Mouse (Mus musculus) forebrain, embryonic 16.5 days (tissue): Measurements from ENCODE around the gene Ubash3b. TPM values are rescaled to one million over a fixed set of nuclear protein-coding genes. Genes with fewer than 3 reads are reported as not detected.

Experiments
- ATAC-seq: fragments of 200-750 bp; cut with Nextera tagmentation; 2 replicates; pipeline ENCODE4 v1.8.0; 2017; ENCODE audit warnings: mild to moderate bottlenecking, moderate library complexity
- H3K27ac ChIP-seq: fragments of 300-500 bp; sonication (generic); 2 replicates; pipeline ENCODE4 v1.5.1; 2014; ENCODE audit warnings: low read length, control low read depth
- H3K27me3 ChIP-seq: fragments of 300-500 bp; sonication (generic); replicated peaks from 2 replicates; pipeline ENCODE4 v1.6.1; 2014; ENCODE audit warnings: low read length; ENCODE audit not compliant: control insufficient read depth, insufficient read depth
- H3K36me3 ChIP-seq: fragments of 300-500 bp; sonication (generic); 2 replicates; pipeline ENCODE4 v1.6.1; 2014; ENCODE audit not compliant: control insufficient read depth, insufficient read depth
- H3K4me1 ChIP-seq: fragments of 300-500 bp; sonication (generic); replicated peaks from 2 replicates; pipeline ENCODE4 v1.6.1; 2014; ENCODE audit warnings: low read length; ENCODE audit not compliant: control insufficient read depth, insufficient read depth
- H3K4me2 ChIP-seq: fragments of 300-500 bp; sonication (generic); 2 replicates; pipeline ENCODE4 v1.6.1; 2014; ENCODE audit warnings: mild to moderate bottlenecking, low read length, control low read depth
- H3K4me3 ChIP-seq: fragments of 300-500 bp; sonication (generic); replicated peaks from 2 replicates; pipeline ENCODE4 v1.5.1; 2014; ENCODE audit warnings: mild to moderate bottlenecking, low read length, control low read depth
- H3K9ac ChIP-seq: fragments of 300-500 bp; sonication (generic); replicated peaks from 2 replicates; pipeline ENCODE4 v1.6.1; 2014; ENCODE audit warnings: low read depth, low read length, control low read depth
- H3K9me3 ChIP-seq: fragments of 300-500 bp; sonication (generic); 2 replicates; pipeline ENCODE4 v1.6.1; 2016; ENCODE audit warnings: low read length; ENCODE audit not compliant: control insufficient read depth
- WGBS: fragments of 180-500 bp; shearing (Covaris S2); extraction: QIAGEN DNeasy Blood & Tissue Kit; methylation state at CpG from one replicate; pipeline ENCODE4 v1.1.7; 2014; 5-methylcytosine and 5-hydroxymethylcytosine counted together
- polyA plus RNA-seq: library from polyadenylated mRNA; unstranded; fragments of >200 nt; fragmentation: Nextera tagmentation; extraction: Ambion mirVana; gene quantifications from 2 replicates; pipeline ENCODE4 v1.2.1, GENCODE M21; 2015

The Ubash3b gene
- polyA plus RNA-seq, 1 experiment from 2014 or later = 14.7 TPM

DNA sequence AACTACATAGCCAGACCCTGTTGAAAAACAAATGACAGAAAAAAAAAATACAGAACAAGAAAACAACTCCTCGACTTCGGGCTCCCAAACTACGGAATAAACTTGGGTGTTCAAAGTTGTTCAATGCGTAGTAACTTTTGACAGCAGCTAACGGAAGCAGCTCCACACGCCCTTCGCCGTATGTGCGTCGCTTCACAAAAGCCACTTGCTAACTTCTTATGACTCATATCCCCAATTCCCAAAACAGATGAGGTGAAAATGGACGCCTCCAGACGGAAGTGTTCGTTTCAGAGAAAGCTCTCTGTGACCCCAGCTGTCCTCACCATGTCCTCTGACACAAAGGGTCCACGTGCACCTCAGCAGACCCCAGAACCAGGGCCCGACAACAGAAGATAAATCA, 17.7 kb downstream of the Ubash3b start:
- Histone ChIP-seq H3K4me3 (no peak overlapping the region), H3K27me3 (no peaks in the 10 kb centered on the region), H3K9ac (no peak overlapping the region), H3K4me1 (peaks cover 17% of the 10 kb centered on the region), H3K27ac (no peak overlapping the region), H3K4me2 (no peak overlapping the region), H3K36me3 (no peaks in the 10 kb centered on the region), H3K9me3 (no peaks in the 10 kb centered on the region)
- ATAC-seq = no peak
- WGBS = 94% methylated on average over 15 of the region's 15 CpGs

DNA sequence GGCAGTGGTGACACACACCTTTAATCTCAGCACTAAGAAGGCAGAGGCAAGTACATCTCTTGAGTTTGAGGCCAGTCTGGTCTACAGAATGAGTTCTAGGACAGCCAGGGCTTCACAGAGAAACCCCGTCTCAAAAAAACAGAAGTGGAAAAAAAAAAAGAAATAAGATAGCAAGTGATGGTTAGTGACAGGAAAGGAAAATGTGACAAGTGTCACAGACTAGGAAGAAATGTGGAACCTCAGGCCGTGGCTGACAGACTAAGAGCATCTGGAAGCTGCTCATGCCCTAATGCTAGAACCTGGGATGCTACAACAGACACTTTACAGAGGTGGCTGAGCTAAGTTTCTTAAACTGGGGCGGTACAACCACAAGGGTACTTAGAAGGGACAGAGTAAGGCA, 18.4 kb downstream of the Ubash3b start:
- no peak for ATAC-seq
- Histone ChIP-seq H3K9ac (no peak overlapping the region), H3K4me2 (no peak overlapping the region), H3K27me3 (no peaks in the 10 kb centered on the region), H3K27ac (no peak overlapping the region), H3K4me1 (peaks cover 12% of the 10 kb centered on the region), H3K9me3 (no peaks in the 10 kb centered on the region), H3K4me3 (no peak overlapping the region), H3K36me3 (no peaks in the 10 kb centered on the region)
- 91% methylated on average over 3 of the region's 3 CpGs for WGBS

DNA sequence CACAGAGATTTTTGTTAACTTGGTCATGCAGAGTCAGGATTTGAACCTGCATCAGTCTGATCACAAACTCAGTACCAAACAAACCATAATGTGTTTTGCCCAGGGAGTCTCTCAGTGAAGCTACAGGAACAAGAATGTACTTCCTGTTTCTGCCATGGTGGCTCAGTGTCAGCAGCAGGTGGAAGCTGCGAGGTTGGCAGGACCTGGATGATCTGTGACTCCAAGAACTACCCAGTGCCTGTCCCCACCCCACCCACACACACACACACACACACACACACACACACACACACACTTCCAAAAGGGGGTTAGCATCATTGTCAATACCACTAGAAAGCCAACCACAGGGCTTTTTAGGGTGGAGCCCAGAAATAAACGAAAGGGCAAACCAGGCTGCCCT, 20.5 kb downstream of the Ubash3b start:
- Histone ChIP-seq H3K27ac (no peak overlapping the region), H3K9ac (no peak overlapping the region), H3K36me3 (no peaks in the 10 kb centered on the region), H3K9me3 (no peaks in the 10 kb centered on the region), H3K4me1 (peaks cover 4% of the 10 kb centered on the region; the same call in 1 of the 2 replicates), H3K27me3 (no peaks in the 10 kb centered on the region), H3K4me3 (no peak overlapping the region), H3K4me2 (no peak overlapping the region)
- WGBS = 86% methylated on average over 2 of the region's 2 CpGs
- no peak for ATAC-seq

DNA sequence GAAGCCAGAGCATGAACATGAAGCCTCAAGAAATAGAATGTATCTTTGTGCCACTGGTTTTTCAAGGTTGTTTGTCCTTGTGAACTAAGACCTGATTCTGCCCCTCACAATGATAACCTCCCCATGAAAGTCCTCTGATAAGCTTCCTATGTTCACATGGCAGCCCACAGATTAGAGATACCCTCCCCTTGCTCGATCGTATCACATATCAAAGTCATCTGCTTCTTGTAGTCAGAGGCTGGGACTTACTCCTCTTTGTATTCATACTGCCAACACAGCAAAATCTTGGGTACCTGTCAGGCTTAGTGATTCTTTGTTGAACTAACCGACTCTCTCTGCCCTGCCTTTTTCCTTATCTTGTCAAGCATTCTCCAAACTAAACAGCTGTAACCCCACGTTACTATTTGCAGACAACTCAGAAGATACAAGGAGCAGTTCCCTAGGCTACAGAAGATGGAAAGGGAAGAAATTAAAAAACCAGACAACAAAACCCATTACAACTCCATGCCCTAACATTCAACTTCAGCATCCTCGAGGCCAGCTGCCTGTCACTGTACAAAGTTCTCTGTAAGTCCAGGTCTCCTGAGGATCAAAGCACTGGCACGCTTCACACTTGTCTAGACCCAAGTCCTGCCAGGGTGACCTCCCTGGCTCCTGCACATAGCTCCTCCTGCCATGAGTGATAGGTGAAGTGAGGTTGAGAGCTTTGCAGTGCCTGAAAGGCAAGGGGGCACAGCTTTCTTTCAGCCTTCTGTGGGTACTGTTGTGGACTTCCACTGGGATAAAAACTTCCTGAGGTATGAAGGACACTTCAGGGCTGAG, 22.3 kb downstream of the Ubash3b start:
- H3K9me3 ChIP-seq = no peaks in the 10 kb centered on the region
- WGBS = 87% methylated on average over 6 of the region's 6 CpGs
- no peak overlapping the region for H3K4me2 ChIP-seq
- H3K27me3 ChIP-seq = no peaks in the 10 kb centered on the region
- ATAC-seq = no peak
- H3K27ac ChIP-seq = no peak overlapping the region
- peaks cover 4% of the 10 kb centered on the region; the same call in 1 of the 2 replicates for H3K4me1 ChIP-seq
- no peaks in the 10 kb centered on the region for H3K36me3 ChIP-seq
- no peak overlapping the region for H3K9ac ChIP-seq
- no peak overlapping the region for H3K4me3 ChIP-seq

DNA sequence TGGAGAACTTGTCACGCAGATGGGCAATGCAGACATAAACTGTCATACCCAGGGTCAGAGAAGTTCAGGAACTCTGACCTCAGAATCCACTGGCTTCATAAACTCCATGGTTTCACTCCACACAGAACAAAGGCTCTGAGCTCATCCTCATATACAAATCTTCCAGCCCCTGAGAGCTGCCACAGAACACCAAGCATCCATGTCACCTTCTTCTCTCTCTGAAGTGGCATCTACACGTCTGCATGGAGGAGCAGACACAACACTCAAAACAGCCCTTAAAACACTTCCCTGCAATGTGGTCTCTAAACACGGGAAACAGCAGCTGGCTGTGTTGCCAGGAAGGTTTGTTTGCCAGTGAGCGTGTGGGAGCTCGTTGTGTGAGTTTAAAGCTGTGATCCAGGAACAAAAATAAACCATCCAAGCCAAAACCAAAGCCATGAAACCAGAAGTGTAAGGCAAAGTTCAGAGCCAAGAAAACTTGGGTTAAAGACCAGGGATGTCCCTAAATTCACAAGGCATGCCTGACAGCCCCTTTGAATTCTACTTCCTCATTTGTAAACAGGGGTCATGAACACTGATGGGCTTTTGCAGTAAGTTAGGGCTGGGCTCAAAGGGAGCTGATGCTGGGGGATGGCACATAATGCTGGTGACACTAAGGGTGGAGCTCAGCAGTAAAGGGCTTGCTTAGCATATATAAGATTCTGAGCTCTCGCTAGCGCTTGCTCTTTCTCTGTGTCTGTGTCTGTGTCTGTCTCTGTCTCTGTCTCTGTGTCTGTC, 24.6 kb downstream of the Ubash3b start:
- Histone ChIP-seq H3K27me3 (no peaks in the 10 kb centered on the region), H3K4me2 (no peak overlapping the region), H3K36me3 (no peaks in the 10 kb centered on the region), H3K27ac (no peak overlapping the region), H3K4me1 (peaks cover 4% of the 10 kb centered on the region; the same call in 1 of the 2 replicates), H3K9ac (no peak overlapping the region), H3K4me3 (no peak overlapping the region), H3K9me3 (no peaks in the 10 kb centered on the region)
- WGBS = 63% methylated on average over 7 of the region's 7 CpGs
- ATAC-seq = no peak

DNA sequence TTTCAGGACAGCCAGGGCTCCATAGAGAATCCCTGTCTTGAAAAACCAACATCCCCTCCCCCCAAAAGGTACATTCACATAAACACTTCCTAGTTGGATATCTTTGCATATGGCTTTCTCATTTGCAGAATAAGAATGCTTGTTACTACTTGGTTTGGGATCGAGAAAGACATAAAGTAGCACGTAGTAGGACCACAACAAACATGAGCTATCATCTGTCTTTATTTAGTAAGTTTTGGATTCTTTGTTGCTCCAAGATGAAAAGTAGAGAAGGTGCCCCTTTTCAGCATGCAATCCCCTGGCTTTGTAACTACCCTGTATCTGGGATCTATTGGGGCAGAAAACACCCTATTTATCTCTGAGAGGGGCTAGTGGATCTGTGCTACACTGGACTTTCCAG, 25.2 kb downstream of the Ubash3b start:
- no peaks in the 10 kb centered on the region for H3K9me3 ChIP-seq
- H3K9ac ChIP-seq = no peak overlapping the region
- no peak overlapping the region for H3K4me3 ChIP-seq
- WGBS = 92% methylated on average over 2 of the region's 2 CpGs
- no peak overlapping the region for H3K27ac ChIP-seq
- peaks cover 4% of the 10 kb centered on the region; the same call in 1 of the 2 replicates for H3K4me1 ChIP-seq
- no peaks in the 10 kb centered on the region for H3K27me3 ChIP-seq
- H3K36me3 ChIP-seq = no peaks in the 10 kb centered on the region
- ATAC-seq = no peak
- H3K4me2 ChIP-seq = no peak overlapping the region

DNA sequence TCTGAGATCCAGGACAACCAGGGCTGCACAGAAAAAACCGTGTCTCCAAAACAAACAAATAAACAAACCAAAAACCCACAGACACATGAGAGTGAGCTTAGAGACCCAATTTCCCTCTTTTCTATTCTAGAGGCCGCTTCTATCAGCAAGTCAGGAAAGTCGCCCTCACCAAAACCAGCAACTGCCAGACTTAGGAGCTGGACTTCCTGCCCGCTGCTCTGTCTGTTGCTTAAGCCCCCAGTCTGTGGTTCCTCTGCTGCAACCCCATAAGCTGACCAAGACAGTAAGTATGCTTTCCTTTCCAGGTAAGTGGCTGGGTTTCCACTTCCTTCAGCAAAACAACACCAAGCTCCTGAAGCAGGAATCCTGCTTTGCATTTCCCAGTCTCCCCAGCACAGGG, 26.6 kb downstream of the Ubash3b start:
- Histone ChIP-seq H3K4me1 (peaks cover 9% of the 10 kb centered on the region), H3K9ac (no peak overlapping the region), H3K4me2 (no peak overlapping the region), H3K9me3 (no peaks in the 10 kb centered on the region), H3K27ac (no peak overlapping the region), H3K4me3 (no peak overlapping the region), H3K27me3 (no peaks in the 10 kb centered on the region), H3K36me3 (no peaks in the 10 kb centered on the region)
- WGBS = 88% methylated on average over 4 of the region's 4 CpGs
- no peak for ATAC-seq

DNA sequence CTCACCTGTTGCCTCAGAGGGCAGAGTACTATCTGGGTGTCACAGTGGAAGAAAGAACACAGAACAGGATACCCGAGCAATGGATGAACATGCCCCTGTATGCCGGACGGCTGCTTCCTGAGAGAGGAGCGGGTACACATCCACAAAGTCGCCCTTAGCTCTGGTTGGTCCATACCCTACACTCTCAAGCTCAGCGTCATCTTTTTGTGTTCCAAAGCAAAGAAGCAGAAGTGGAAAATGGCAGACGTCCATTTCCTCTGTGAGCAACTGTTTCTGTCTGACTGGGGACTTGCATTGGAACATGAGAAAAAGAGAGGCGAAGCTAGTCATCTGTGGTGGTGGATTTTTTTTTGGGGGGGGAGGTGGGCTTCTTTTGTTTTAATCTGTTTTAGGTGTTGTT, 30.9 kb downstream of the Ubash3b start:
- Histone ChIP-seq H3K4me2 (no peak overlapping the region), H3K27ac (no peak overlapping the region), H3K27me3 (no peaks in the 10 kb centered on the region), H3K4me3 (no peak overlapping the region), H3K9ac (no peak overlapping the region), H3K36me3 (no peaks in the 10 kb centered on the region), H3K9me3 (no peaks in the 10 kb centered on the region), H3K4me1 (peaks cover 5% of the 10 kb centered on the region; the same call in 1 of the 2 replicates)
- no peak for ATAC-seq
- WGBS = 76% methylated on average over 8 of the region's 8 CpGs

DNA sequence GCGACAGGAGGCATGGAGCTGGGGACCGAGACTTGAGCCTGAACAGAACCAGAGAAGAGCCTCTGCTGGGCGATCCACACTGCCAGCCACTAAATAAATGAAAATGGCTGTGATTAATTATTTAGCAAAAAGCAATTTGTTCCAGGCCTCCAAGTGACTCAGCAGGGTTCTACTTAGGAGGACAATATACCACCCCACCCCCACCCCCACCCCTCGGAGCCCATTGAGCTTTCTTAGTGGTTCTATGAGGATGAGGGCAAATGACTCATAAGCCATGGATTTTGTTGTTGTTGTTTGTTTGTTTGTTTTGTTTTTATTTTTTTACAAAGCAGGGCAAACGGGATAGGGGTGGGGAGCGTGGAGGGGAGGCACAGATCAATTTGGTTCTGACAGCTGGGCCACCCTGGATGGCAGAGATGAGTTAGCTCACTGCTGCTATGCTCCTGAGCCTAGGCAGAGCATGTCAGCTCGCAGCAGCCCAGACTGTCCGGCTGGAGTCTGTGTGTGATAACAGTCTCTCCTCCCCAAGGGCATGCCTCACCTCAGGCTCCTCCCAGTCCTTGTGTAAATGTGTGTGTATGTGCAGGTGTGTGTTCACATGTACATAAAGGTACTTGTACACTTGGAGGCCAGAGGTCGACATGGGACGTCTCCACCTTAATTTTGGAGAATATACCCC, 31.6 kb downstream of the Ubash3b start:
- no peak overlapping the region for H3K4me2 ChIP-seq
- peaks cover 5% of the 10 kb centered on the region; the same call in 1 of the 2 replicates for H3K4me1 ChIP-seq
- no peak overlapping the region for H3K27ac ChIP-seq
- H3K4me3 ChIP-seq = no peak overlapping the region
- WGBS = 62% methylated on average over 10 of the region's 10 CpGs
- H3K9ac ChIP-seq = no peak overlapping the region
- H3K36me3 ChIP-seq = no peaks in the 10 kb centered on the region
- H3K27me3 ChIP-seq = no peaks in the 10 kb centered on the region
- no peak for ATAC-seq
- H3K9me3 ChIP-seq = no peaks in the 10 kb centered on the region
